Mouse (Mus musculus): Measurements from ENCODE around the gene Dag1.
A peak's percentile ranks its signal among the peaks of the same experiment; 100 is the strongest.
"Not testable (repeated sequence)": the region's sequence is repeated elsewhere in the genome, so short reads cannot be mapped to it uniquely, and the experiment has no call there.

The Dag1 gene

DNA sequence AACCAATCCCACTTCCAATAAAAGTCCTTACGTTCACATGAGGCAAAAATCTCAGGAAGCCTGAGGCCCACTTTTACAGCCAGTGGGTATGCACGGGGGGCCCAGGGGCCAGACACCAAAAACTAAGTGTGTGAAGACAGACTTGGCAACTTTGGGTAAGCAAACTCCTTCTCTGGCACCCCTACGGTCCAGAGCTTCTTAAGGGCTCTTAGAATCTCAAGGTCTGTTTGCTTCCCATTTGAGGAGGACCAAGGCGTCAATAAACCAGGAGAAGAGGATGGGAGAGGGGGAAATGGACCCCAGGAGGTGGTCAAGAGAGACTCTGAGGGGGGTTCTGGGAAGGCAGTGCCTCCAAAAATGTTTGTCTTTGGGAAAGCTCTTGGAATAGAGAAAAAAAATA is 9.7 kb upstream of the Dag1 start:
- no peak for DNase-seq (ENCODE audit: low read depth)

GRCm38 (mm10) chr9:108272691-108273090 is 8.9 kb upstream of the Dag1 start:
- no peak for DNase-seq (ENCODE audit: low read depth)

- DNase-seq (ENCODE audit: low read depth): no peak
Measured at GRCm38 (mm10) chr9:108271941-108272340, 8.2 kb upstream of the Dag1 start.

GRCm38 (mm10) chr9:108268701-108269100 is 4.9 kb upstream of the Dag1 start:
- not testable (repeated sequence) for DNase-seq (ENCODE audit: low read depth)

GRCm38 (mm10) chr9:108267691-108268090 is 3.9 kb upstream of the Dag1 start:
- no peak for DNase-seq (ENCODE audit: low read depth)

DNA sequence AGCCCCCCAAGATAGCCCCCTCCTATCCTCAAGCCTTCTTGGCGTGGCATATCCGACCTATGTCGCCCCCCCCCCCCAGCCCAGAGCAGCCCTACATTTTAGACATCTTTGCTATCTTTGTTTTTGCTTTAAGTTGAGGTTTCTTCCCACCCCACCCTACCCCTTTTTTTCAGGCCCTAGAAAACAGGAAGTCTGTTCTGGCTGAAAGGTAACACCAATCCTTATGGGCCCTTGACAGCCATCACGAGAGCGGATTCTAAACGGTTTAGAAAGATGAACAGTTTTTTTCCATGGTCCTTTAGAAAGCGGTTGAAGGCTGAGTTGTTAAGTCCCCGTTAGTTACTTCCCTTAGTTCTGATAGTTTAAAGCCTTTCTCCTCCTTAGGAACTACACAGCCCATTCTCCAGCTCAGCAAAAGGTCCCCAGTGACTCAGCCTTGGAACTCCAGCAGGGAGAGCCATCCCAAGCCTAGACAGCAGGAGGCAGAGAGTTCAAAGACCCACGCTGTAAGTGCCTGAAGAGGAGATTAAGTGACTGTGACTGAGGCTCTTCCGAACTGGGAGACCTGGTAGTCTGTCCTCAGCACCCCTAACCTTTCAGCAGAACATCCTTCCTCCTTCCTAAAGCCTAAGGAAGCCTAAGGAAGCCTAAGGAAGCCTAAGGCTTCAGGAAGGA is 2.6 kb upstream of the Dag1 start:
- no peak for DNase-seq (ENCODE audit: low read depth)

GRCm38 (mm10) chr9:108264191-108264921 is 598 bp upstream of the Dag1 start:
- DNase-seq (ENCODE audit: low read depth): no peak

- no peak for DNase-seq (ENCODE audit: low read depth)
Measured at GRCm38 (mm10) chr9:108263131-108263681, 552 bp downstream of the Dag1 start.

- no peak for DNase-seq (ENCODE audit: low read depth)
Measured at GRCm38 (mm10) chr9:108262494-108263049, 1.2 kb downstream of the Dag1 start.

DNA sequence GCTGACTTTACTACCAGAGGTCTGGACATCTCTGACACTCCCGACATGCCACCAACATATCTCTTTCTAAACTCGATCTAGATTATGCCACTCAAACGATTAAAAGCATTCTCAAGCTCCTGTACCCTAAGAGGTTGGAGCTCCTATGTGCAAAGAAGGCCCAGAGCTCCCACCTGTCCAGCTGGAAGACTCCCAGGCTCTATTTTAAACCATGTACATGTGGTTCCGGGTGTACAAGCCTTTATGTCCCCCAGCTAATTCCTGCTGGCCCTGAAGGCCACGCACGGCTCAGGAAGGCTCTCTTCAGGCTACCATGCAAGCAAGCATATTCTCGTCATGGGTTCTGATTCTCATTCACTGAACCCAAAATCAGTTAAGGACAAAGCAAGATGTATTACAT is 1.9 kb downstream of the Dag1 start:
- DNase-seq (ENCODE audit: low read depth): no peak

- no peak for DNase-seq (ENCODE audit: low read depth)
Measured at GRCm38 (mm10) chr9:108260526-108260925, 3.2 kb downstream of the Dag1 start.

DNA sequence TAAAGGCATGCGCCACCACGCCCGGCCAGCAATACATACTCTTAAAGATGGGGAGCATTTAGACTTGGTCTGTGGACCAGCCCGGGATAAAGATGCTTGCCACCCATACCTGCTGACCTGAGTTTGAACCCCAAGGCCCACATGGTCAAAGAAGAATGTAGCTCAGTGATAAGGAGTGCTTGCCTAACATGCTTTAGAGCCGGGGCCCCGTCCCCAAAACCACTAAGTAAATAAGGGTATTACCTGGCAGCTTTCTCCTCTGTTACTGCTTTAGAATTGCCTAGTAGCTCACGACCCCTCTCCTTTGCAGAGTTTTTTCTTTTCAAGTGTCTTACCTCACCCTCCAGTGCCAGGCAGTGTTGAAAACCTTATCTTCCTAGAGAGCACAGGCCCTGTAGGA is 11.0 kb downstream of the Dag1 start:
- DNase-seq (ENCODE audit: low read depth): no peak

GRCm38 (mm10) chr9:108251877-108252276 is 11.9 kb downstream of the Dag1 start:
- no peak for DNase-seq (ENCODE audit: low read depth)

DNA sequence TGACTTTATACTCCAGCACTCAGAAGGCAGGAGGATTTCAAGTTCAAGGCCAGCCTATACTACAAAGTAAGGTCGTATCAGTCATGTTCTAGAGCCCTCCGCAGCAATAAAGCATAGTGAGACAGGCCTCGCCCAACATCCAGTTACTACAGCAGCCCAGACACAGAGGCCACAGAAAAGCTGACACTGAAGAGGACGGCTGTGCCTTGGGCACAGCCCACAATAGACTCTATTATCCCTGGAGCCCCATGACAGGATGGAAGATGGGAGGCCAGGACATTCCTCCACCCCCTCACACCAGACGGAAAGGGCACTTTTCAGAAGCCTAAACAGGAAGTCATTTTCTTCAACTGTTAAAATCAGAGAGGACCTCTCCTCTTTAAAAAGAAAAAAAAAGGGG is 14.8 kb downstream of the Dag1 start:
- no peak for DNase-seq (ENCODE audit: low read depth)

GRCm38 (mm10) chr9:108244984-108245383 is 18.8 kb downstream of the Dag1 start:
- DNase-seq (ENCODE audit: low read depth): no peak

DNA sequence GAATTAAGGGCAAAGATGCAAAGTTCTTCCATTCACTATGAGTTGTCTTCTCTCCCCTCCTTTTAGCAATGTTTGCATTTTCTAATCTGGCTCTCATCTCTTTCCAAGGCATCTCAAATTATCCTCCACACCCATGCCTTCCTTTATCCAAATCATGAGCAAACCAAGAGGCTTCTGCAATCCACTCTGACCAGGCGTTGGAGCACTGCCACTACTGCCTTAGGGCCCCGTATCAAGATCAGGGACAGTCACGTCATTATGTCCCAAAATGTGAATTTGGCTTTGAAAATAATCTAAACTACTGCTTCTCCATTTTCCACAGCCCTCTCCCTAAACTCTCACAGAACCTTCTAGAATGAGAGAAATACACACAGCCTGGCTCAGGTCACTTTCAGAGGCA is 19.2 kb downstream of the Dag1 start:
- no peak for DNase-seq (ENCODE audit: low read depth)

- DNase-seq (ENCODE audit: low read depth): peak; percentile 29
Measured at GRCm38 (mm10) chr9:108239951-108240350, 23.8 kb downstream of the Dag1 start.

- DNase-seq (ENCODE audit: low read depth): no peak
Measured at GRCm38 (mm10) chr9:108238831-108239230, 24.9 kb downstream of the Dag1 start.

GRCm38 (mm10) chr9:108238402-108238801 is 25.4 kb downstream of the Dag1 start:
- no peak for DNase-seq (ENCODE audit: low read depth)

- no peak for DNase-seq (ENCODE audit: low read depth)
Measured at GRCm38 (mm10) chr9:108234682-108235081, 29.1 kb downstream of the Dag1 start.

- no peak for DNase-seq (ENCODE audit: low read depth)
Measured at GRCm38 (mm10) chr9:108232908-108233307, 30.9 kb downstream of the Dag1 start.

DNA sequence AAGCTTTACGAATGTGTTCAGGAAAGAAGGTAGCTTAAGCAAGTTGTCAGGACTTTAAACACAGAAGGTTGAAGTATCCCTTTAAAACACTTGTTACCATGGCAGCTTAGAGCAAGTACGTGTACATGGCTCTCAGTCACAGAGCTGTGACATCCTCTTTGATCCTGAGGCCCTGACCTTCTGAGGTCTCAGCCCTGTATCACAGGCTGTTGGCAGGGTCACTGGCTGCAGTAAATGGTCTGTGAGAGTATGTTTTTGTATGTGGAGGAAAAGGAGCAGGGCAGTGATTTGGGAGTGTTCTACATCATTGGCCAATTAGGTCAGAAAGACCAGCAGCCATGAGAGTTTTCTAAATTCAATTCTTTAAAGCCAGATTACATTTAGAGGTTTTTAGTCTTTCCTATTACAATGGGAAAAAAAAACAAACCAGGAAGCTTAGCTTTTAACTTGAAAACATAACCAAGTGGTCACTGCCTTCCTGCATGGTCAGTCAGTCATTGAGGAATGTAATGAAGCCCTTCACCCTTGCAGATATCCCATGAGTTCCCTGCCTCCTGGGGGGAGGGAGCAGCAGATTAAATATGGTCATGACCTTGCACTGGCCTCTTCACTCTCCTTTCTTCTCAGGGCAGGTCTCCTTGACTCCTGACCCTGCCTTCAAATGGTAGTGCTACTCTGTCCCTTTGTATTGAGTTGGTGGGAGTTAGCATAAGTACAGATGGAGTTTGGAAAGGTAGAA is 35.7 kb downstream of the Dag1 start:
- no peak for DNase-seq (ENCODE audit: low read depth)
